Mouse (Mus musculus) right cerebral cortex, postnatal 36 days (tissue): Measurements from ENCODE around the gene Omg.

Experiments
- DNase-seq, 2 experiments: peaks; one replicate each; pipeline ENCODE4 v3.0.0; 2022; ENCODE audit warnings: low spot score in 2 of 2, mixed read lengths in 1 of 2

The Omg gene

DNA sequence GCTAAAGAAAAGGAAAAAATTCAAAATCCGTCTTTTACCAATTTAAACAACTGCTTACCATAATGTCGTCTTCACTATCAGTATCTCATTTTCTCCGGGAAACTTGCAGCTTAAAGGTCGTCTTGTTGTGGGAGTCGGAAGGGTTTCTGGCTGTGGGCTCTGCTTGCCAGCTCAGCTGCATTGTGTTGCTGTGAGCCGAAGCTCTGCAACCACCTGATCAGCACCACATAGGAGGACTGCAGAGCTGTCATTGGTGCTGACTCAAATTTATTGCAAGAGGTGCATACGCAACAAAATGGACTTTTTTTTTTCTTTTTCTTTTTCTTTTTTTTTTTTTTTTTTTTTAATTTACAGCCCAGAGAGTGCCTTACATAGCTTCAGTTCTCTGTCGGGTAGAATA is at the start of gene Omg:
Gene Omg, minus strand, starts transcription at position 240 of the 400 bp plus-strand sequence.
- DNase-seq: peak; percentile 62 to 66

DNA sequence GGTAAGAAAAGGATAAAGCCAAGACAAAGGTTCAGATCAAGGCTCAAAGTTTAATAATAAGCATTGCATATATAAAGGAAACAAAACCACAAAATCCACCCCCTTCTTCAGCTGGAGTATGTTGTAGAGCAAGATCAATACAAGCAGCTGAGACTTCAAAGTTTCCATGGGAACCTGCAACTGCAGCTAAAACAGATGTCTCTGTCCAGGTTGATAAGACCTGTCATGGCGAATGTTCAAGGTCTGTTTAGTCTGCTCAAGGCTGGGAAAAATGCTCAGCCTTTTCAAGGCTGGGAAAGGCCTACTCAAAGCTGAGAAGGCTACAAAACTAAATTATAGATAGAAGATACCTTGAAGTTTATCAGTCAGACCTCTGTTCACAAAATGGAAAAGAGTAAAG is 48.7 kb upstream of the Omg start:
- no peak for DNase-seq

- DNase-seq: no peak
Observed at GRCm38 (mm10) chr11:79536293-79536692, 32.4 kb upstream of the Omg start.

GRCm38 (mm10) chr11:79535554-79535953 is 31.7 kb upstream of the Omg start:
- no peak for DNase-seq

DNA sequence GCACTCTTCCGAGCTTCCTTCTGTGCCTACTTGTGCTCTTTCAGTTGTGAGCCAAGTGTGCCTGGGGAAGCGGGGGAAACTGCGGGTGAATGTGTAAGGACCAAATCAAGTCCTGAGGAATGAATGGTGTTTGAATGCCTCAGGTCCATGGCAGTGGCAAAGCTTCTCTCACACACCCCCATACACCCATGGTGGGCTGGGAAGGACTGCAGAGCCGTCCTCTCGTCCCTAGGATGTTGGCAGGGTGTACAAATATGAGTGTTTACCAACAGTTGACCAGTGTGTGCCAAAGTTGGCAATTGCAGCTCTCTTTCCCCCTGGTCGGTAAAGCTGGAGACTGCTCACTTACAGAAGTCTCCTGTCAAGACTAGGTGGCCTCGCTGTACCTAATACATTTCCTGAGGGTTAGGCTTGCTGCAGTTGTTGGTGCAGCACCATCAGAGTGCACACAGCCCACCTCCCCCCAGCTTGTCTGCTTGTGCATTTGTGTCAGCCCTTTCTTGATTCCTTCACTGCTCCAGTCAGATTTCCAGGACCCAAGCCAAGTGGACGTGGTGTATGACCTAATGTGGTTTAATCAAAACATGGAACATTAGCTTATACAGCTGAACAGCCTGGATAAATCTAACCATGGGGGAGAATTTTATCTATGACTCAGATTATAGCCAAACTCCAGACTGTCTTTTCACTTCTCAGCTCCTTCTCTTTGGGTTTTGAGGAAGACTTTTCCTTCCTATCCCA is 30.2 kb upstream of the Omg start:
- no peak for DNase-seq

DNA sequence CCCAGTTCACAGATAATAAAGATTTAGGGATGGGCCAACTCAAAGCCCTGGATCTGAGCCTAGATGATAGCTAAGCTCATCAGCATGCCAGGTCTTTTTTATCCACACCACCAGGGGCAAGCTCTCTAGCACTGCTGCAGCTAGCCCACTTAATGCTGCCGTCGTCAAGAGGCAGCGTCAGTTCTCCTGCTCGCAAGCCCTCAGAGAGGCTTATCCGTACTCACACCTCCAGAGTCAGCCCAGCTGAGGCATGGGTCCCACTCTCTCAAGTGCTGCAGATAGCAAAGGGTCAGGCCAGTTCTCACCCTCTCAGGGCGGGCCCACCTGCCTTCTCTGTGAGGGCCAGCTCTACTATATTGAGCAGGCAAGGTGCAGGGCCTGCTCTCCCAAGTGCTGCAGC is 29.4 kb upstream of the Omg start:
- no peak for DNase-seq

DNA sequence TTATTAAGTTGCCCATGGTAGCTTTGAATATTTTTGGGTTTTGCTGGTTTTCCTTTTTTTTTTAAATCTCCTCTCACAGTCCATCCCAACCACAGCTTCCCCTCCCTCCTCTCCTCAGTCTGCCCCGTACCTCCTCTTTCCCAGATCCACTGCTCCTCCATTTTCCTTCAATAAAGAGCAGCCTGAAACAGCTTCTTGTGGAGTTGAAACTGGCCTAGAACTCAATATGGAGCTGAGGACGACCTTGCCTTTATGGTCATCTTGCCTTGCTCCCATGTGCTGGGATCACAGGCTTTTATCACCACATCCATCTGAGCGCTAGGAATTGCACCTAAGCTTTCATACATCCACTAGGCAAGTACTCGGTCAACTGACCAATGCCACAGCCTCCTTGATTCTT is 27.6 kb upstream of the Omg start:
- DNase-seq: no peak

GRCm38 (mm10) chr11:79530774-79531173 is 26.9 kb upstream of the Omg start:
- no peak for DNase-seq

- DNase-seq: peak in 1 of 2 experiments; percentile 22
Observed at GRCm38 (mm10) chr11:79530333-79530761, 26.5 kb upstream of the Omg start, which contains the start of the genes Evi2 and Evi2a. Evi2 (minus strand) TSS chr11:79530589. Evi2a (minus strand) TSS chr11:79530609.

GRCm38 (mm10) chr11:79529736-79530135 is 25.9 kb upstream of the Omg start:
- no peak for DNase-seq

- no peak for DNase-seq
Observed at GRCm38 (mm10) chr11:79529226-79529625, 25.3 kb upstream of the Omg start.

DNA sequence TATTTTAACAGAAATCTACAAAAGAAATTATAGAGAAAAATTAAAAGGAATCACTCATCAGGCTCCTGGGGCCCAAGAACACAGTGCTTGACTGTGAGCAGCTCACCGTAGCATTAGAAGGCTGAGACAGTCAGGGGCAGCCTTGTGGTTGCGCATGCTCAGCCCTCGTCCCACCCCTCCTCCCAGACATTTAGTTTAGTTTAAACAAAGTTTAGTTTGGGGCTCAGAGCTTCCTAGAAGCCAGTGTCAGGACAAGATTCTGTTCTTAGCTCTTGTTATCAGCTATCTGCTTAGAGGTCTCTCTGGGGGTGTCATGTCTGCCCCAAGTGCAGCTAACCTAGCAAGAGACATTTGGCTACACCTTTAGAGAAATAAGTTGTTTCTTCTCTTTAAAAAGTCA is 24.7 kb upstream of the Omg start:
- no peak for DNase-seq

GRCm38 (mm10) chr11:79527739-79528384 is 24.0 kb upstream of the Omg start:
- no peak for DNase-seq

GRCm38 (mm10) chr11:79527015-79527738 is 23.3 kb upstream of the Omg start:
- DNase-seq: no peak

DNA sequence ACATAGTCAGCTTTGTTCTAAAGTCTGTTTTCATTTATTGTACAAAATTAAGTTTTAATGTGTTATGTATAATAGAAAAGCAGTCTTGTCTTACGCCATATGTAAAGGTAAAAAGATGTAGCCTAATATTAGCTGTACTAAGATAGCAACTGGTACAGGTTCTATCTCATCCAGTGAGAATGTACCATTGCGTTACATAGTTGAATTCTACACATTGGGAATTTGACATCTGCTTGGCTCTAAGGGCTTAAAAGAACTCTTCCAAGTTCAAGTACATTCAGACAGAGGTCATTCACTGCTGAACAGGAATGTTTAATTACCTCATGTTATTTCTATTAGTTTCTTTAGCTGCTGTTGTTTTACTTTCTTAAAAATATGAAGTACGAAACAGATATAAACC is 22.7 kb upstream of the Omg start:
- DNase-seq: no peak

DNA sequence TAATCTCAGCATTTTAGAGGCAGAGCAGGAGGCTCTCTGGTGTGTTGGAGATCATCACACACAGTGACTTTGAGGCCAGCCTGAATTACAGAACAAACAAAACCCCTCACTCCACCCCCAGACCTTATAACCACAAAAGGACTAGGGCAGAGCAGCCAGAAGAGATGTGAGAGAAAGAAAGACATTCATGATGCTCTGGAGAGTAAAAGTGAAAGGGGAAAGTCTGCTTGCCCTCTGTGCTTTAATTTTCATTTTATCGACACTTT is 20.4 kb upstream of the Omg start:
- DNase-seq: no peak

GRCm38 (mm10) chr11:79523560-79524309 is 19.9 kb upstream of the Omg start, which contains the start of gene Evi2b:
Evi2b (minus strand) TSS chr11:79523762.
- DNase-seq: no peak

- DNase-seq: no peak
Observed at GRCm38 (mm10) chr11:79522944-79523343, 19.1 kb upstream of the Omg start.

DNA sequence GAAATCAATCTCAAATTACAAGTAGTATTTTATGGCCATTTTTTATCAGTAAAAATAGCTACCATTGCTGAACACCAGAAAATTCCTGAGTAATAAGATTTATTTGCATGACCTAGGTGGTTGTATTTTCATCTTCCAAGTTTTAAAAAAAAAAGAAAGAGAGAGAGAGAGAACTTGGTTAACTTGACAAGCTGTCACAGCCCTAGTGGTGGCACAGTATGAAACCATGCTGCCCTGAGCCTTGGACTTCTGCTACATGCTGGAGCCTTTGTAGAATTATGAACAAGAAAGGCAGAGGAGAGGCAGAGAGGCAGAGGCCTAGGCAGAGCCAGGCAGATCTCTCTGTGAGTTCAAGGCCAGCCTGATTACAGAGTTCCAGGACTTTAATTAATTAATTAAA is 18.0 kb upstream of the Omg start:
- DNase-seq: no peak

DNA sequence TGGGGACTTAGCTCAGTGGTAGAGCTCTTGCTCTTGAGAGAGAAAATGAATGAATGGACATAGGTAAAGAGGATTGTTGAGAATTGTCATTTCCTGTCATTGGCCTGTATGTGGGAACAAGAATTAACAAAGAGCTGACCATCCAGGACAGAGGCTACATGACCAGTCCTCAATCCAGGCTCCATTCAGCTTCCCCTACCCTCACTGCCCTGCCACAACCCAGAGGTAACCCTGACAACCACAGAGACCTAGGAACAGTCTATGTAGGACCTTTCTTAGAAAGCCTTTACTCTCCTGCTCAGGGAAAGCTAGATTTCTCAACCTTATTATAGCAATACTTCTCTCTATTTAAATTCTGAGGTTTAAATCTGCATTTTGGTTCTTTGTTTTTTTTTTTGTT is 16.9 kb upstream of the Omg start:
- DNase-seq: no peak

DNA sequence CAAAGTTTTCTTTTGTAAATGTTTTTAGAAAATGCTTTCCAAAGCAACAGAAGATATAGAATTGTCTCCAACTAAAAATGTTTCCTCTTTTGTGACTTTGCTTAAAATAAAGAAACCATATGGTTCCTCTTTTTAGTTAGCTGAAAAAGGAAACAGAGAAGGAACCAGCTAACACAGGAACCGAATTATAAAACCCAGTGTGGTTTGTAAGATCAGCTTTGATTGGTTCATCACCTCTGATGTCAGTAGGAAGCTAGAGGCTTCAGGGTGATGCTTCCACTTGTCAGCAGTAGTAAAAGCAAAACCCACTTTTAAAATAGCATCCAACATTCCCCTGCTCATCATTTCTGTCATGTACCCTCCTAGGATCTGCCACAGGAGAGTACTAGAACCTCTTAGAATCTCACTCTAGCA is 16.0 kb upstream of the Omg start:
- DNase-seq: peak in 1 of 2 experiments; percentile 50

DNA sequence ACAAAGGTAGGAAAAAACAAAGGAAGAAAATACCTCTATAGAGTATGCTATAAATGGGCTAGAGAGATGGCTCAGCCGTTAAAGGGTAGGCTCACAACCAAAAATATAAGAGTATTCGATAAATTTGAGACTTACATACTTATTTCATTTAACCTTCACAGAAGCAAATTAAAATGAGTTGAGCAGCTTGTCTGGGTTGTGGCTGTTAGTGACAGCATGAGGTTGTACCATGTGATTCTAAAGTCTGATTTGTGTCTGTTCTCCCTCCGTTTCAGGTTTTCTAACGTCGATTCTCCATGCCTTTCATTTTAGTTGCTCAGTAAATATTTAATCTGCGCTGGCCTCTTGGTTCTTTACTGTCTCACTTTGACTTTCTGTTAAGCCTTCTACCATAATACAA is 15.4 kb upstream of the Omg start:
- DNase-seq: no peak
